Mouse (Mus musculus): ENCODE measurements around the gene Cd82. TPM values are rescaled to one million over a fixed set of nuclear protein-coding genes. Genes with fewer than 3 reads are reported as not detected.

Cd82 gene
- polyA plus RNA-seq, 1 experiment: 433 TPM

GRCm38 (mm10) chr2:93469118-93469517, 6.2 kb upstream of the Cd82 start:
- H3K36me3 ChIP-seq (ENCODE audit: control insufficient read depth, insufficient read depth, low read length): no peaks in the 10 kb centered on the region
- H3K27me3 ChIP-seq (ENCODE audit: control insufficient read depth, insufficient read depth, low read length): no peaks in the 10 kb centered on the region
- TF ChIP-seq CTCF (IDR thresholded peaks at IDR 0.05; ENCODE audit: extremely low read depth, insufficient read length, insufficient replicate concordance, low read depth, low read length) (peak; percentile 42; the same call in 1 of the 2 replicates), POLR2A (IDR thresholded peaks at IDR 0.05; ENCODE audit: low read depth, low read length) (no peak)
- no peak overlapping the region for H3K4me3 ChIP-seq (ENCODE audit: low read depth, low read length)
- whole genome bisulfite sequencing: 36% methylated on average over 7 of the region's 7 CpGs
- H3K4me1 ChIP-seq (ENCODE audit: control insufficient read depth, insufficient read depth, insufficient read length, low read length): peaks cover 21% of the 10 kb centered on the region
- H3K27ac ChIP-seq (ENCODE audit: insufficient read depth, low read depth, low read length): no peak overlapping the region

- H3K27me3 ChIP-seq (ENCODE audit: control insufficient read depth, insufficient read depth, low read length): no peaks in the 10 kb centered on the region
- 43% methylated on average over 3 of the region's 3 CpGs for WGBS
- no peaks in the 10 kb centered on the region for H3K36me3 ChIP-seq (ENCODE audit: control insufficient read depth, insufficient read depth, low read length)
- H3K4me1 ChIP-seq (ENCODE audit: control insufficient read depth, insufficient read depth, insufficient read length, low read length): peaks cover 23% of the 10 kb centered on the region
- H3K4me3 ChIP-seq (ENCODE audit: low read depth, low read length): no peak overlapping the region
- no peak for TF ChIP-seq CTCF (IDR thresholded peaks at IDR 0.05; ENCODE audit: extremely low read depth, insufficient read length, insufficient replicate concordance, low read depth, low read length)
- TF ChIP-seq POLR2A (IDR thresholded peaks at IDR 0.05; ENCODE audit: low read depth, low read length): no peak
- no peak overlapping the region for H3K27ac ChIP-seq (ENCODE audit: insufficient read depth, low read depth, low read length)
These were observed 3.4 kb upstream of the Cd82 start for GRCm38 (mm10) chr2:93466314-93466713.

- peak overlapping the region; percentile 96 for H3K27ac ChIP-seq (ENCODE audit: insufficient read depth, low read depth, low read length)
- TF ChIP-seq POLR2A (IDR thresholded peaks at IDR 0.05; ENCODE audit: low read depth, low read length): peak; percentile 85
- TF ChIP-seq CTCF (IDR thresholded peaks at IDR 0.05; ENCODE audit: extremely low read depth, insufficient read length, insufficient replicate concordance, low read depth, low read length): no peak
- WGBS: 2% methylated on average over 41 of the region's 41 CpGs
- H3K4me1 ChIP-seq (ENCODE audit: control insufficient read depth, insufficient read depth, insufficient read length, low read length): peaks cover 52% of the 10 kb centered on the region
- peak overlapping the region; percentile 83 for H3K4me3 ChIP-seq (ENCODE audit: low read depth, low read length)
- H3K27me3 ChIP-seq (ENCODE audit: control insufficient read depth, insufficient read depth, low read length): no peaks in the 10 kb centered on the region
- no peaks in the 10 kb centered on the region for H3K36me3 ChIP-seq (ENCODE audit: control insufficient read depth, insufficient read depth, low read length)
These were observed 848 bp downstream of the Cd82 start for GRCm38 (mm10) chr2:93461869-93462714.

GRCm38 (mm10) chr2:93460786-93461469, 2.0 kb downstream of the Cd82 start:
- H3K36me3 ChIP-seq (ENCODE audit: control insufficient read depth, insufficient read depth, low read length): no peaks in the 10 kb centered on the region
- H3K27me3 ChIP-seq (ENCODE audit: control insufficient read depth, insufficient read depth, low read length): no peaks in the 10 kb centered on the region
- peak overlapping the region; percentile 83 for H3K4me3 ChIP-seq (ENCODE audit: low read depth, low read length)
- peaks cover 55% of the 10 kb centered on the region for H3K4me1 ChIP-seq (ENCODE audit: control insufficient read depth, insufficient read depth, insufficient read length, low read length)
- no peak for TF ChIP-seq POLR2A (IDR thresholded peaks at IDR 0.05; ENCODE audit: low read depth, low read length)
- TF ChIP-seq CTCF (IDR thresholded peaks at IDR 0.05; ENCODE audit: extremely low read depth, insufficient read length, insufficient replicate concordance, low read depth, low read length): no peak
- WGBS: 65% methylated on average over 6 of the region's 6 CpGs
- peak overlapping the region; percentile 96; the same call in 1 of the 2 replicates for H3K27ac ChIP-seq (ENCODE audit: insufficient read depth, low read depth, low read length)

- Histone ChIP-seq H3K4me3 (ENCODE audit: low read depth, low read length) (peak overlapping the region; percentile 37), H3K27ac (ENCODE audit: insufficient read depth, low read depth, low read length) (peak overlapping the region; percentile 86), H3K36me3 (ENCODE audit: control insufficient read depth, insufficient read depth, low read length) (no peaks in the 10 kb centered on the region), H3K27me3 (ENCODE audit: control insufficient read depth, insufficient read depth, low read length) (no peaks in the 10 kb centered on the region), H3K4me1 (ENCODE audit: control insufficient read depth, insufficient read depth, insufficient read length, low read length) (peaks cover 64% of the 10 kb centered on the region)
- TF ChIP-seq CTCF (IDR thresholded peaks at IDR 0.05; ENCODE audit: extremely low read depth, insufficient read length, insufficient replicate concordance, low read depth, low read length) (no peak), POLR2A (IDR thresholded peaks at IDR 0.05; ENCODE audit: low read depth, low read length) (no peak)
- WGBS: 57% methylated on average over 7 of the region's 7 CpGs
These were observed 3.6 kb downstream of the Cd82 start for GRCm38 (mm10) chr2:93459208-93459920.

- peaks cover 71% of the 10 kb centered on the region for H3K4me1 ChIP-seq (ENCODE audit: control insufficient read depth, insufficient read depth, insufficient read length, low read length)
- TF ChIP-seq POLR2A (IDR thresholded peaks at IDR 0.05; ENCODE audit: low read depth, low read length) (peak; percentile 38; the same call in 1 of the 2 replicates), CTCF (IDR thresholded peaks at IDR 0.05; ENCODE audit: extremely low read depth, insufficient read length, insufficient replicate concordance, low read depth, low read length) (no peak; the same call in 1 of the 2 replicates)
- peak overlapping the region; percentile 37 for H3K4me3 ChIP-seq (ENCODE audit: low read depth, low read length)
- H3K27ac ChIP-seq (ENCODE audit: insufficient read depth, low read depth, low read length): peak overlapping the region; percentile 86
- no peaks in the 10 kb centered on the region for H3K36me3 ChIP-seq (ENCODE audit: control insufficient read depth, insufficient read depth, low read length)
- no peaks in the 10 kb centered on the region for H3K27me3 ChIP-seq (ENCODE audit: control insufficient read depth, insufficient read depth, low read length)
- 38% methylated on average over 8 of the region's 8 CpGs for WGBS
These were observed 4.4 kb downstream of the Cd82 start for GRCm38 (mm10) chr2:93458332-93459207.
